Mouse (Mus musculus): ENCODE data around the gene Gm10334.
"Not testable (repeated sequence)": the region's sequence is repeated elsewhere in the genome, so short reads cannot be mapped to it uniquely, and the experiment has no call there.

Gm10334 gene

DNA sequence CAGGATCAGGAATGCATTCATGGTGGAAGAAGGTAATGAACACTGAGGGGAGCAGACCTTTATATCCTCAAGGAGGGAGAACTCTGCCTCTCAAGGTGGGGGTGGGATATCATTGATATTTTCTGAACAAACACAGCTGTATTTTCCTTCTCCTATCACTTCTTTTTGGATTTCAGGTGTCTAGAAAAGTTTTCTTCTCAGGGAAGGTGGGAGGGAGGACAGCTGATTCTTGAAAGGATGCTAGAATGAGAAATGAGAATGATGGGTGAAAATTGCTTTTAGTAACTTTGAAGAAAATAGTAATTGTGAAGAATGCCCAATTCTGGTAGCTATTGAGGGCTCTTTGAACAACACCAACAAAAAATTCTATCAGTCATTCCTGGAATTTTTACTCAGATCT, at the start of gene Gm10334:
Gene Gm10334 (minus strand): TSS at position 101 of the 400 bp plus-strand sequence.
- DNase-seq, result not testable (repeated sequence)

DNA sequence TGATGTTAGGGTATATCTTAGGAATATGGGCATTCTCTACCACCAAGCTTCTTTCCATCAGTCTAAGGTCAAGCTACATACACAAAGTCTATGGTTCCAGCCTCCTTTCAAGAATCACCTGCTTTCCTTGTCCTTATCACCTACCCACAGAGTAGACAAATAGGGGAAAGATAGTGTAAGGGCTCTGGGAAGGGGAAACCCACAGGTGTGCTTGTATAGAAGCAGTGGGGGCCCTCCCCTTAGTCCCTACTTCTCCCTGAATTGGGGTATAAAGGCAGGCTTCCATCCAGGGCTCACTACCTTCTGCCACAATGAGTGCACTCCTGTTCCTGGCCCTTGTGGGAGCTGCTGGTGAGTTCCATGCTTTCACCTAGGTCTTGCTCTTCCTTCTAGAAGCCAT, 12.7 kb upstream of the Gm10334 start, which contains the start of gene Prss1:
Gene Prss1 (plus strand): TSS at position 301 of the 400 bp plus-strand sequence.
- DNase-seq, result not testable (repeated sequence)

- DNase-seq, result not testable (repeated sequence)
These were observed 3.7 kb downstream of the Gm10334 start for GRCm38 (mm10) chr6:41442261-41442660.

All from cerebellum, postnatal 36 days (tissue).